Mouse (Mus musculus): Measurements from ENCODE around the gene Prkcb.

The Prkcb gene

GRCm38 (mm10) chr7:122465823-122466549, 177.4 kb downstream of the Prkcb start:
- peak; percentile 60 for DNase-seq (ENCODE audit: low read depth, low spot score)

GRCm38 (mm10) chr7:122466722-122467121, 178.2 kb downstream of the Prkcb start:
- DNase-seq (ENCODE audit: low read depth, low spot score): no peak

GRCm38 (mm10) chr7:122467831-122468230, 179.3 kb downstream of the Prkcb start:
- DNase-seq (ENCODE audit: low read depth, low spot score): peak; percentile 63

- DNase-seq (ENCODE audit: low read depth, low spot score): peak; percentile 87
Observed at GRCm38 (mm10) chr7:122470370-122471280, 182.1 kb downstream of the Prkcb start.

GRCm38 (mm10) chr7:122472223-122472622, 183.7 kb downstream of the Prkcb start:
- no peak for DNase-seq (ENCODE audit: low read depth, low spot score)

GRCm38 (mm10) chr7:122475038-122475437, 186.5 kb downstream of the Prkcb start:
- no peak for DNase-seq (ENCODE audit: low read depth, low spot score)

- DNase-seq (ENCODE audit: low read depth, low spot score): peak; percentile 33
Observed at GRCm38 (mm10) chr7:122476697-122477096, 188.1 kb downstream of the Prkcb start.

GRCm38 (mm10) chr7:122477118-122477517, 188.6 kb downstream of the Prkcb start:
- peak; percentile 51 for DNase-seq (ENCODE audit: low read depth, low spot score)

GRCm38 (mm10) chr7:122477566-122478564, 189.3 kb downstream of the Prkcb start:
- DNase-seq (ENCODE audit: low read depth, low spot score): peak; percentile 77

- no peak for DNase-seq (ENCODE audit: low read depth, low spot score)
Observed at GRCm38 (mm10) chr7:122483949-122484348, 195.4 kb downstream of the Prkcb start.

- DNase-seq (ENCODE audit: low read depth, low spot score): no peak
Observed at GRCm38 (mm10) chr7:122487929-122488571, 199.5 kb downstream of the Prkcb start.

- DNase-seq (ENCODE audit: low read depth, low spot score): no peak
Observed at GRCm38 (mm10) chr7:122492041-122492440, 203.5 kb downstream of the Prkcb start.

- peak; percentile 81 for DNase-seq (ENCODE audit: low read depth, low spot score)
Observed at GRCm38 (mm10) chr7:122492936-122493335, 204.4 kb downstream of the Prkcb start.

- peak; percentile 80 for DNase-seq (ENCODE audit: low read depth, low spot score)
Observed at GRCm38 (mm10) chr7:122494088-122494487, 205.5 kb downstream of the Prkcb start.

GRCm38 (mm10) chr7:122497516-122497915, 209.0 kb downstream of the Prkcb start:
- DNase-seq (ENCODE audit: low read depth, low spot score): no peak

GRCm38 (mm10) chr7:122498461-122498860, 209.9 kb downstream of the Prkcb start:
- peak; percentile 67 for DNase-seq (ENCODE audit: low read depth, low spot score)

- DNase-seq (ENCODE audit: low read depth, low spot score): no peak
Observed at GRCm38 (mm10) chr7:122499743-122500597, 211.4 kb downstream of the Prkcb start.

GRCm38 (mm10) chr7:122506467-122506866, 217.9 kb downstream of the Prkcb start:
- DNase-seq (ENCODE audit: low read depth, low spot score): peak; percentile 30

- DNase-seq (ENCODE audit: low read depth, low spot score): no peak
Observed at GRCm38 (mm10) chr7:122509903-122510302, 221.4 kb downstream of the Prkcb start.

GRCm38 (mm10) chr7:122512430-122512966, 223.9 kb downstream of the Prkcb start:
- peak; percentile 64 for DNase-seq (ENCODE audit: low read depth, low spot score)

All from brain, adult 2 months (tissue).